Mouse (Mus musculus): ENCODE data around the gene Hps3.

Gene Hps3

GRCm38 (mm10) chr3:20007275-20007674 is 27.8 kb downstream of the Hps3 start:
- no peak for DNase-seq (ENCODE audit: low read depth, low spot score)

GRCm38 (mm10) chr3:20005611-20006010 is 29.5 kb downstream of the Hps3 start:
- DNase-seq (ENCODE audit: low read depth, low spot score), result peak; percentile 73

- DNase-seq (ENCODE audit: low read depth, low spot score), result no peak
Measured at GRCm38 (mm10) chr3:20004422-20004821, 30.7 kb downstream of the Hps3 start.

- DNase-seq (ENCODE audit: low read depth, low spot score), result peak; percentile 27
Measured at GRCm38 (mm10) chr3:20002786-20003185, 32.3 kb downstream of the Hps3 start.

GRCm38 (mm10) chr3:20000806-20001205 is 34.3 kb downstream of the Hps3 start:
- peak; percentile 9 for DNase-seq (ENCODE audit: low read depth, low spot score)

GRCm38 (mm10) chr3:19999551-19999950 is 35.6 kb downstream of the Hps3 start:
- peak; percentile 56 for DNase-seq (ENCODE audit: low read depth, low spot score)

GRCm38 (mm10) chr3:19992388-19992787 is 42.7 kb downstream of the Hps3 start:
- DNase-seq (ENCODE audit: low read depth, low spot score), result no peak

GRCm38 (mm10) chr3:19990031-19990430 is 45.1 kb downstream of the Hps3 start:
- no peak for DNase-seq (ENCODE audit: low read depth, low spot score)

GRCm38 (mm10) chr3:19986123-19986522 is 49.0 kb downstream of the Hps3 start:
- no peak for DNase-seq (ENCODE audit: low read depth, low spot score)

GRCm38 (mm10) chr3:19982846-19983245 is 52.3 kb downstream of the Hps3 start:
- no peak for DNase-seq (ENCODE audit: low read depth, low spot score)

- DNase-seq (ENCODE audit: low read depth, low spot score), result no peak
Measured at GRCm38 (mm10) chr3:19981156-19981555, 54.0 kb downstream of the Hps3 start.

GRCm38 (mm10) chr3:19978474-19978873 is 56.6 kb downstream of the Hps3 start:
- DNase-seq (ENCODE audit: low read depth, low spot score), result no peak

- DNase-seq (ENCODE audit: low read depth, low spot score), result no peak
Measured at GRCm38 (mm10) chr3:19966072-19966471, 69.0 kb downstream of the Hps3 start.

GRCm38 (mm10) chr3:19965239-19965638 is 69.9 kb downstream of the Hps3 start:
- DNase-seq (ENCODE audit: low read depth, low spot score), result no peak

GRCm38 (mm10) chr3:19964625-19965188 is 70.4 kb downstream of the Hps3 start:
- no peak for DNase-seq (ENCODE audit: low read depth, low spot score)

GRCm38 (mm10) chr3:19962769-19963513 is 72.2 kb downstream of the Hps3 start:
- no peak for DNase-seq (ENCODE audit: low read depth, low spot score)

GRCm38 (mm10) chr3:19961341-19961740 is 73.8 kb downstream of the Hps3 start:
- no peak for DNase-seq (ENCODE audit: low read depth, low spot score)

- DNase-seq (ENCODE audit: low read depth, low spot score), result no peak
Measured at GRCm38 (mm10) chr3:19960570-19961114, 74.5 kb downstream of the Hps3 start.

- DNase-seq (ENCODE audit: low read depth, low spot score), result no peak
Measured at GRCm38 (mm10) chr3:19958983-19959382, 76.1 kb downstream of the Hps3 start.

- no peak for DNase-seq (ENCODE audit: low read depth, low spot score)
Measured at GRCm38 (mm10) chr3:19958031-19958430, 77.1 kb downstream of the Hps3 start.

- peak; percentile 16 for DNase-seq (ENCODE audit: low read depth, low spot score)
Measured at GRCm38 (mm10) chr3:19956885-19957284, 78.2 kb downstream of the Hps3 start, which contains the start of gene Cp. Cp (plus strand) TSS chr3:19957054.

- peak; percentile 62 for DNase-seq (ENCODE audit: low read depth, low spot score)
Measured at GRCm38 (mm10) chr3:19953865-19954264, 81.2 kb downstream of the Hps3 start.

- DNase-seq (ENCODE audit: low read depth, low spot score), result no peak
Measured at GRCm38 (mm10) chr3:19953425-19953824, 81.7 kb downstream of the Hps3 start.

Measured in brain, adult 2 months (tissue).